Mouse (Mus musculus) CH12.LX (cell line): ENCODE results near the gene Hba-x.

Source experiments
- CTCF ChIP-seq, 2 experiments: IDR thresholded peaks in 1 of 2; conservative IDR thresholded peaks in 1 of 2; 2 replicates each; pipeline ENCODE4 v1.5.1; 2011 to 2012; ENCODE audit warnings: low read depth in 2 of 2, low read length in 2 of 2, improper control_type of control experiment in 1 of 2, inconsistent platforms in 1 of 2, mild to moderate bottlenecking in 1 of 2, moderate library complexity in 1 of 2
- E2F4 ChIP-seq: IDR thresholded peaks from 2 replicates; pipeline ENCODE4 v1.6.1; 2011; ENCODE audit warnings: low read depth, low read length, improper control_type of control experiment; ENCODE audit not compliant: insufficient replicate concordance
- ELF1 ChIP-seq: IDR thresholded peaks from 2 replicates; pipeline ENCODE4 v1.6.1; 2014; ENCODE audit warnings: low read depth, mild to moderate bottlenecking, inconsistent platforms, low read length, improper control_type of control experiment
- ETS1 ChIP-seq: conservative IDR thresholded peaks from 2 replicates; pipeline ENCODE4 v1.6.1; 2012; ENCODE audit warnings: low read depth, mild to moderate bottlenecking, inconsistent platforms, low read length, improper control_type of control experiment, moderate library complexity
- JUND ChIP-seq: conservative IDR thresholded peaks from 2 replicates; pipeline ENCODE4 v1.6.1; 2011; ENCODE audit warnings: low read depth, low read length, improper control_type of control experiment
- MAFK ChIP-seq: IDR thresholded peaks from 2 replicates; pipeline ENCODE4 v1.6.1; 2011; ENCODE audit warnings: low read length, improper control_type of control experiment; ENCODE audit not compliant: insufficient replicate concordance
- MAZ ChIP-seq: IDR thresholded peaks from 2 replicates; pipeline ENCODE4 v1.6.1; 2012; ENCODE audit warnings: low read depth, mild to moderate bottlenecking, inconsistent platforms, low read length, improper control_type of control experiment, moderate library complexity
- MYC ChIP-seq: IDR thresholded peaks from 2 replicates; pipeline ENCODE4 v1.6.1; 2011; ENCODE audit warnings: low read depth, mild to moderate bottlenecking, improper control_type of control experiment, low read length
- NELFE ChIP-seq: IDR thresholded peaks from 2 replicates; pipeline ENCODE4 v1.6.1; 2011; ENCODE audit warnings: low read depth, low read length, improper control_type of control experiment
- PAX5 ChIP-seq: IDR thresholded peaks from 2 replicates; pipeline ENCODE4 v1.6.1; 2012; ENCODE audit warnings: low read length, inconsistent platforms, mixed read lengths
- POLR2A ChIP-seq: IDR thresholded peaks from 2 replicates; pipeline ENCODE4 v1.6.1; 2011; ENCODE audit warnings: low read depth, mild to moderate bottlenecking, improper control_type of control experiment, low read length
- POLR2AphosphoS2 ChIP-seq: IDR thresholded peaks from 2 replicates; pipeline ENCODE4 v1.6.1; 2011; ENCODE audit warnings: low read depth, low read length, improper control_type of control experiment
- SIN3A ChIP-seq: IDR thresholded peaks from 2 replicates; pipeline ENCODE4 v1.6.1; 2012; ENCODE audit warnings: low read length, improper control_type of control experiment, inconsistent platforms
- ZKSCAN1 ChIP-seq: IDR thresholded peaks from 2 replicates; pipeline ENCODE4 v1.6.1; 2012; ENCODE audit warnings: low read depth, inconsistent platforms, low read length, improper control_type of control experiment, borderline replicate concordance

- no peak for TF ChIP-seq SIN3A
- TF ChIP-seq MAFK: no peak
- no peak for TF ChIP-seq CTCF (conservative IDR thresholded peaks at IDR 0.05 in 1 of 2, IDR thresholded peaks at IDR 0.05 in 1 of 2; ENCODE audit: low read depth in 2 of 2, low read length in 2 of 2)
- no peak for TF ChIP-seq JUND
- no peak for TF ChIP-seq MYC
- no peak for TF ChIP-seq ELF1
- TF ChIP-seq POLR2AphosphoS2: no peak
- TF ChIP-seq POLR2A: no peak
- no peak for TF ChIP-seq E2F4
- no peak for TF ChIP-seq MAZ
- no peak for TF ChIP-seq ETS1
- TF ChIP-seq ZKSCAN1: no peak
- no peak for TF ChIP-seq PAX5
- TF ChIP-seq NELFE: no peak
Measured at GRCm38 (mm10) chr11:32245614-32246013, 30.6 kb upstream of the Hba-x start.
